Mouse (Mus musculus) brain, embryonic 14.5 days (tissue): ENCODE measurements around the gene Mrpl2.

ENCODE experiments used
- CTCF ChIP-seq: fragments of 200-500 bp; IDR thresholded peaks from 2 replicates; pipeline ENCODE4 v1.5.1; 2012; ENCODE audit warnings: inconsistent platforms, mild to moderate bottlenecking, moderate library complexity, borderline replicate concordance; ENCODE audit not compliant: insufficient read depth, insufficient read length; ENCODE audit errors: extremely low read depth
- POLR2A ChIP-seq: fragments of 200-500 bp; IDR thresholded peaks from 2 replicates; pipeline ENCODE4 v1.6.1; 2012; ENCODE audit warnings: mild to moderate bottlenecking, inconsistent platforms, borderline replicate concordance; ENCODE audit not compliant: poor library complexity, insufficient read depth, insufficient read length, severe bottlenecking; ENCODE audit errors: extremely low read depth

DNA sequence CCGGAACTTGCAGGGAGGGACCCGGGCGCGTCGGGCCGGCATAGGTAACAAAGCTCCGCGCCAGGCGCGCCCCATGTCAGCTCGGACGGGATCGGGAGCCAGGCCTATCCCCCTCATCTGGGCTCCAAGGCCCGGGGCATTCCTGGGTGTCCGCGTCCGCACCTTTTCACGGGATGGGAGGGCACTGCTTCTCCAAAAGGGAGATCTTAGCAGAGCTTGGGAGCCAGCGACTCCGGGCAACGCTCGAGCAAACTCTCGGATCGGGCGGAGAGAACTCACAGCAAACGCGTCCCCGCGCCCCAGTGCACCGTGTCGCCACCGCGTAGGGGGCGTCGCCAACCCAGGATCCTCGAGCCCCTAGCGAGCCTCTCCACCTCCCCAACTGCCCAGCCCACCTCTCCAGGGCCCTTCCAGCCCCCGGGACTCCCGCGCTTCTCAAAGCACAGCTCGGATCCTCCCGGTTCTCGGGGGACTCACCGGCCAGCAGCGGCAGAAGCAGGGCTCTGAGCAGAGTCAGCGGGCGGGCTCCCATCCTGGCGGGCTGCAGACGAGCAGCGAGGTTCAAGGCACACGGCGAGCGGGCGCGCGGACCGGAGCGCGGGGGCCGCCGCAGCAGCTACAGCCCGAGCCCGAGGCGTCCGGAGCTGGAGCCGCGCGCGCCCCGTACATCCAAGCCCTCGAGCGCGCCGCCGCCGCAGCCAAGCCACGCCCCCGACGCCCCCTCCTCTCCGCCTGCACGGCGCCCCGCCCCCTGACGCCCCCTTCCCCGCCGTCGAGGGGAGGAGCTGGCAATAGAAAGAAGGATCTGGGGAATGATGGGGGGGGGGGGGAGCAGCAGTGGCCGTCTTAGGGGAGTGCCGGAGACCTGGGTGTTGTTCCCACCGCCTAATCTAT lies 17.0 kb upstream of the Mrpl2 start, which contains the start of gene Ptk7:
- peak; percentile 95 for TF ChIP-seq POLR2A
- TF ChIP-seq CTCF = no peak
